Mouse (Mus musculus) spleen, adult 12 weeks (tissue): ENCODE results near the gene Cars.
"Not testable (repeated sequence)": the region's sequence is repeated elsewhere in the genome, so short reads cannot be mapped to it uniquely, and the experiment has no call there.

Experiments
- DNase-seq: peaks from one replicate; pipeline ENCODE4 v3.0.0; 2022; ENCODE audit warnings: low spot score

The Cars gene

GRCm38 (mm10) chr7:143599428-143600230 is at the start of gene Cars:
Gene Cars (minus strand): TSS chr7:143600090.
- peak; percentile 90 for DNase-seq

GRCm38 (mm10) chr7:143649034-143649768 is 49.3 kb upstream of the Cars start, which contains the start of gene Tnfrsf22:
Gene Tnfrsf22 (minus strand): TSS chr7:143649661.
- peak; percentile 67 for DNase-seq

- not testable (repeated sequence) for DNase-seq
These were observed 44.1 kb upstream of the Cars start for GRCm38 (mm10) chr7:143643949-143644348.

- no peak for DNase-seq
These were observed 36.8 kb upstream of the Cars start for GRCm38 (mm10) chr7:143636674-143637073.

GRCm38 (mm10) chr7:143631503-143631902 is 31.6 kb upstream of the Cars start:
- no peak for DNase-seq

- no peak for DNase-seq
These were observed 29.6 kb upstream of the Cars start for GRCm38 (mm10) chr7:143629501-143629900.

GRCm38 (mm10) chr7:143628540-143628939 is 28.6 kb upstream of the Cars start, which contains the start of gene Tnfrsf26:
Gene Tnfrsf26 (minus strand): TSS chr7:143628722.
- no peak for DNase-seq

GRCm38 (mm10) chr7:143627555-143628286 is 27.8 kb upstream of the Cars start:
- no peak for DNase-seq

GRCm38 (mm10) chr7:143626178-143626577 is 26.3 kb upstream of the Cars start:
- DNase-seq, result no peak

GRCm38 (mm10) chr7:143625151-143625550 is 25.3 kb upstream of the Cars start:
- DNase-seq, result no peak

GRCm38 (mm10) chr7:143624561-143624960 is 24.7 kb upstream of the Cars start:
- DNase-seq, result no peak

- no peak for DNase-seq
These were observed 21.1 kb upstream of the Cars start for GRCm38 (mm10) chr7:143620951-143621350.

GRCm38 (mm10) chr7:143614404-143615135 is 14.7 kb upstream of the Cars start:
- DNase-seq, result no peak

GRCm38 (mm10) chr7:143612215-143612614 is 12.3 kb upstream of the Cars start:
- no peak for DNase-seq

- no peak for DNase-seq
These were observed 5.4 kb upstream of the Cars start for GRCm38 (mm10) chr7:143605321-143605720.

GRCm38 (mm10) chr7:143604889-143605288 is 5.0 kb upstream of the Cars start:
- no peak for DNase-seq

GRCm38 (mm10) chr7:143601705-143602104 is 1.8 kb upstream of the Cars start:
- no peak for DNase-seq

- DNase-seq, result no peak
These were observed 396 bp upstream of the Cars start for GRCm38 (mm10) chr7:143600231-143600740.

- no peak for DNase-seq
These were observed 5.0 kb downstream of the Cars start for GRCm38 (mm10) chr7:143594865-143595264.

- no peak for DNase-seq
These were observed 7.6 kb downstream of the Cars start for GRCm38 (mm10) chr7:143592255-143592654.

GRCm38 (mm10) chr7:143588006-143588405 is 11.9 kb downstream of the Cars start:
- no peak for DNase-seq
